Mouse (Mus musculus): Measurements from ENCODE around the gene Unc45b. TPM values are rescaled to one million over a fixed set of nuclear protein-coding genes. Genes with fewer than 3 reads are reported as not detected.
"Not testable (repeated sequence)": the region's sequence is repeated elsewhere in the genome, so short reads cannot be mapped to it uniquely, and the experiment has no call there.

Unc45b gene
- total RNA-seq, 2 experiments from 2014 or later = 115 to 124 TPM

- DNase-seq (ENCODE audit: low spot score in 2 of 2) = no peak
Measured at GRCm38 (mm10) chr11:82943336-82943735, 33.0 kb downstream of the Unc45b start.

- no peak for DNase-seq (ENCODE audit: low spot score in 2 of 2)
Measured at GRCm38 (mm10) chr11:82945636-82946035, 35.3 kb downstream of the Unc45b start.

GRCm38 (mm10) chr11:82947457-82947856 lies 37.1 kb downstream of the Unc45b start:
- no peak for DNase-seq (ENCODE audit: low spot score in 2 of 2)

DNA sequence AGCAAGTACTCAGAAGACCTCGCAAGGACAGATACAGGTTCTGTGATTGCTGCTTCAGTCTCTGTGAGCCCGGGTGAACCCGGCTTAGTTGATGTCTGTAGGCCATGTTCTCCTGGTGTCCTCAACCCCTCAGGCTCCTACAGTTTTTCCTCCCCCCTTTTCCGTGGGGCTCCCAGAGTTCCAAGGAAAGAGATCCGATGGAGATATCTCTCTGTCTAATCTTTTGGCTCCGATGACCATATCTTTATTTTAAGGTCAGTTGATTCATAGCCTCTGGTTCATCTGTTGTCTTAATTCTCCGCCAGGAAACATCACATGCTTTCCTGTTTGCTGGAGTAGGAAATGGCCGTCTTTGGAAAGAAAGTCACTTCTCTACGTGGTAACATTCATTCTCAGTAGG lies 38.7 kb downstream of the Unc45b start:
- DNase-seq (ENCODE audit: low spot score in 2 of 2) = no peak

- peak in 1 of 2 experiments; percentile 35 for DNase-seq (ENCODE audit: low spot score in 2 of 2)
Measured at GRCm38 (mm10) chr11:82950736-82951481, 40.6 kb downstream of the Unc45b start, which contains the start of gene Slfn5. Gene Slfn5 (plus strand): TSS chr11:82951349.

DNA sequence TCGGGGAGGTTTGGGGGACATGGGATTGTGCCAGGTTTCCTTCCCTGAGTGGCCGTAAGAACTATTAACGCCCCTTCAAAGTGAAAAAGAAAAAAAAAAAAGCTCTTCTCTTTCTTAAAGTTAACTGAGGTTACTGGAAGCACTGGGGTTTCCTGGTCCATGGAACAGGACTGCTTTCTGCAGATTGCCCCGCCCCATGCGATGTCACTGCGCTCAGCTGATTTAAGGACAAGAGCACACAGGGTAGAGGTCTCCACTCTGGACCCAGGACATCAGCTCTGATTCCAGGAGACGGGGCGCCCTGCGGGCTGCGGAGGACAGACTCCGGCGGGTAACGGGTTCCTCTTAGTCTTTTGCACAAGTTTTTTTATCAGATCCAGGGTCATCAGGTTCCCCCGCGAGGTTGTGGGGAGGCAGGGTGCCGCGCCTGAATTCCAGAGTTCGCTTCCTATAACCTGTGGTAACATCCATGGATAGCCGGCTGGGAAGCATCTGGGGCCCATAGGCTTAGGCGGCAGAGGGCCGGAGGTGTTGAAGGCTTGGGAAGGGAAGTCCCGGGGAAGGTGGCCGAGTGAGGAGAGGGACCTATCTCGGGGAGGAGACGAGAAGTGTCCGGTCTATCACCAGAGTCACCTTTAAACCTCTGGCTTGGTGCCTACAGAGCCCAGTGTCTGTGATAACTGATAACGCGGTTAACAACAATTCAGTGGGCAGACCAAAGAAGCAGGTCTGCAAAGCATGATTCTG lies 41.7 kb downstream of the Unc45b start:
- DNase-seq (ENCODE audit: low spot score in 2 of 2) = peak in 1 of 2 experiments; percentile 26

DNA sequence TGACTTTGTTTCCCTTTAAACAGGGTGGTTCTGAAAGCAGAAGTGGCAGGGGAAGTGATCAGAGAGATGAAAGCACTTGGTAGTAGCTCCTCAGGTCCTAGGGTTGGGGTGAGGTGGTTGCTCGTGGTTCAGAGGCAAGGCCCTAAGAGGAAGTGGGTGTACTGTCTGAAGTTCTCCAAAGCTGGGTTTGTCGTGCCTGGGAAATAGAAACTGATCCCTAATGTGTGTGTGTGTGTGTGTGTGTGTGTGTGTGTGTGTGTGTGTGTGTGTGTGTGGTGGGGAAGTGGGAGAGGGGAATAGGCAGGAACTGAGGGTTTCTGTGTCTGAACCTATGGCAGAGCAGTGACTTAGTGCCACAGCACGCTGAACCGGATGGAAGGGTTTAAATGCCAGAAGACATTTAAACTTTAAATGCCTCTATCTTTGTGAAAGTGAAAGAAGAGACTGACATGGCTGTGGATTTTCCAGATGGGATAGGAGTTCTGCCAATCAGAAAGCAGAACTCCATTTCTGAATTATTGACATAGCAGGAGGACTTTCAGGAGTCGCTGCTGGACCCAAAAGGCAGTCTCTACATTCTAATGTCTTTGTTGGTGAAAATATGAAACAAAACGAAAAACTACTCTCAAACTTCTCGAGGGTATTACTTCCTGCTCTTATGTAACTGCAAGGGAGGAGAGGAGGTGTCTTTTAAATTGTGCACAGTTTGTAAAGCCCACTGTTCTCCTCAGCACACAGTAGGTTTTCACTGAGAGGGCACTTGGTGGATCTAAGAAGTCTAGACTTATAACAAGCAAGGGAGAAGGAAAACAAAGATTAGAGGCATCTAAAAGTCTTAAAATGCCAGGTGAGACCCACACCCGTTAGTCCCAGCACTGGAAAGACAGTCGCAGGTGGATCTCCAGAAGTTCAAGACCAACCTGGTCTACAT lies 42.5 kb downstream of the Unc45b start:
- DNase-seq (ENCODE audit: low spot score in 2 of 2) = no peak

- no peak for DNase-seq (ENCODE audit: low spot score in 2 of 2)
Measured at GRCm38 (mm10) chr11:82954631-82955030, 44.3 kb downstream of the Unc45b start.

GRCm38 (mm10) chr11:82956925-82957324 lies 46.6 kb downstream of the Unc45b start:
- no peak for DNase-seq (ENCODE audit: low spot score in 2 of 2)

GRCm38 (mm10) chr11:82959613-82960012 lies 49.3 kb downstream of the Unc45b start:
- DNase-seq (ENCODE audit: low spot score in 2 of 2) = peak in 1 of 2 experiments; percentile 24

DNA sequence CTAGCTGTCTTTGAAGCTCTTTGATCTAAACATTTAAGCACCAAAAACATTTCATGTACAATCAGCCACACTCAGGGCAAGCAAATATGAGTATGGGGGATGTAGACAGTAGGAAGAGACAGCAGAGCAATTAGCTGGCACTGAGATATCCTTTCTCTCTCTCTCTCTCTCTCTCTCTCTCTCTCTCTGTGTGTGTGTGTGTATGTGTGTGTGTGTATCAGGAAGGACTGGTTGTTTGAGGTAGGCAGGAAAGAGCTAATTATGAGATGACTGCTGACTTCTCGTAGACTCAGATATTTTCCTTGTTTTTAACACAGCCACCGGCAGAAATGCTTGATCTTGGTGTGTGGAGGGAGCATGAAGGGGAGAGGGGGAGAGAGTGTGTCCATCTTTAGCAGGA lies 51.4 kb downstream of the Unc45b start:
- DNase-seq (ENCODE audit: low spot score in 2 of 2) = no peak

DNA sequence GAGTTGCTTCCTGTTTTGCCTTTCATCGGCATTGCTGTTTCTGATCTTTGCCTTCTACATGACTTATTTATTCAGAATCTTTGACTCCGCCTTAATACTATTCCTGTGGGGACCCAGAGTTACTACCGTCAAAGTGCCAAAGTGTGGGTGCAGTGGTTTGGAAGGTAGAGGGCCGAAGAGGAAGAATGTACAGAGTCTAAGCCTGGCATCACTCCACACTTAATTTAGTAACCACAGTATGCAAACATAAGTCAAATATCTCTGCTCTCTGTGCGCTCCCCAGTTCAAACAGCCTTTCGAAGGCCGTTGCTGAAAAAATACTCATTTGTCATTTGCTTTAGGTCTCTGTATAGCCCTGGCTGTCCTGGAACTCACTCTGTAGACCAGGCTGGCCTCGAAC lies 51.9 kb downstream of the Unc45b start:
- DNase-seq (ENCODE audit: low spot score in 2 of 2) = no peak

DNA sequence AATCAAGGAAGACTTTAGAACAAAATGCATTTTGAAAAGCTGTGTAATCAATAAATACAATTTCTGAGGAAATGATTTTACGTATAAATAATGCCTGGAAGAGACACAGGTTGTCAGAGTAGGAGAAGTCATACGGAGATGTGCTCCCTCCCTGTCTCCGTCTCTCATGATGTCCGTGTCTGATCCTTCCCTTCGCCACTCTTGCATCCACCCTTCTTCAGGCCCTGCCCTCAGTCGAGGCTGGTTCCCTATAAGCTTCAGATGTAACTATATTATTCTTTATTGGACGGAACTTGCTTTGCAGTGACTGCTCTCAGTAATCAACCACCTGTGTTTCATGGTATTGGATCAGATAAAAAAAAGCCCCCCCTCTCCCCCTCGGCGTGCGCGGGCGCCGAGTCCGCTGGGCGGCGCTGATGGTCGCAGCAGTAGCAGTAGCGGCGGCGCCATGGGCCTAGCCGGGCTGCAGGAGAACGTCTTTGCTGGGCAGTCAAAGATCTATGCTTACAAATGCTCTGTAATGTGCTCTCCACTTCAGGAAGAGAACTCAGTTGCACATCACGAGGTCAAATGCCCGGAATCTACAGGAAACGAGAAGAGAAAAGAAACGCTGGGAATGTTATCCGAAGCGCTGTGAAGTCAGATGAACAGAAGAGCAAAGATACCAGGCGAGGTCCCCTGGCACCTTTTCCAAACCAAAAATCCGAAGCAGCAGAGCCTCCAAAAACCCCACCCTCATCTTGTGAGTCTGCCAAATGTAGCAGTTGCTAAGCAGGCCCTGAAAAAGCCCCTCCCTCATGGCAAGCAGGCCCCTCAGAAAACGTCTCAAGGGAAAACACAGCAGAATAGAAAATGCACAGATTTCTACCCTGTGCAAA lies 60.6 kb downstream of the Unc45b start:
- peak in 1 of 2 experiments; percentile 50 for DNase-seq (ENCODE audit: low spot score in 2 of 2)

DNA sequence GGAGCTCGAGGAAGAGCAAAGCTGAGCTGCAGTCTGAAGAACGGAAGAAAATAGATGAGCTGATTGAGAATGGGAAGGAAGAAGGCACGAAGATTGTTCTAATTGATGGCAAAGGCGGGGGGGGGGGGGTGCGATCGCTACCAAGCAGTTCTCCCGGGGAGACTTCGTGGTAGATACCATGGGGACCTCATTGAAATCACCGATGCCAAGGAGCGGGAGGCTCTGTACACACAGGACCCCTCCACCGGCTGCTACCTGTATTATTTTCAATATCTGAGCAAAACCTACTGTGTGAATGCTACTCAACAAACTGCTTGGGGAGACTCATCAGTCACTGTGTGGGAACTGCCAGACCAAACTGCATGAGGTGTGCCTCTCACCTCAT lies 61.2 kb downstream of the Unc45b start:
- no peak for DNase-seq (ENCODE audit: low spot score in 2 of 2)

DNA sequence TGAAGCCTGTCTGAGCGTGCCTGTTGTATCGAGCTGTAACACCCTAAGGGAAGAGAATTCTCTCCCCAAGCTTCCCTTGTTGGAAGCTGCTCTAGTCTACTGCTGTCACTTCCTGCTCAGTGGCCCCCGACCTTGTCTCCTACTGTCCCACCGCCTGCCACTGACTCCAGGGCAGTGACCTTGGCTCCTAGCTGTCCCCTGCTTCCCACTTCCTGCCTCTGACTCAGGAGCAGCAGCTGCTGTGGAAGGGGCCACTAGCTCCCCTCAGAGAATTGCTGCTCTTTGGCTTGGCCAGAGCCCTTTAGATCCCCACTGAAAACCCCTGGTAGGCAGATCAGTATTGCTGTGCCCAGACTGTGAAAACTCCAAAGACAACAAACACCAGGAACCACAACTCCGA lies 63.6 kb downstream of the Unc45b start:
- no peak for DNase-seq (ENCODE audit: low spot score in 2 of 2)

DNA sequence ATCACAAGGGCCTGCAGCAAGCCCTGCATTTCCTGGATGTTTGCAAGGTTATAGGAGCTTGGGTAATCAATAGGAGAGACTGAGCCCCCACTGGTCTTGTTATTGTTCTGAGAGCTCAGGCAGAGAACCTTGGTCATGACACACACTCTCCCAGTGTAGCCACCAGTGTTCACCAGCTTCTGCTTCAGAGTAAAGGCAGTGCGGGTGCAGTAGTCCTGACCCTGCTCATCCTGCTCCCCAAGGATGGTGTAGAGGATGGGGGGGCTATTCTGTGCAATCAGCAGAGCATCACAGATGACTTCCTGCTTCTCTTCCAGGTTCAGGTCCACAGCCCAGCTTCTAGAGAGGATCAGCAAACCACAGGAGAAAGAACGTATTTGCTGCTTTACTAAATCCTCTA lies 72.1 kb downstream of the Unc45b start:
- DNase-seq (ENCODE audit: low spot score in 2 of 2) = not testable (repeated sequence)

DNA sequence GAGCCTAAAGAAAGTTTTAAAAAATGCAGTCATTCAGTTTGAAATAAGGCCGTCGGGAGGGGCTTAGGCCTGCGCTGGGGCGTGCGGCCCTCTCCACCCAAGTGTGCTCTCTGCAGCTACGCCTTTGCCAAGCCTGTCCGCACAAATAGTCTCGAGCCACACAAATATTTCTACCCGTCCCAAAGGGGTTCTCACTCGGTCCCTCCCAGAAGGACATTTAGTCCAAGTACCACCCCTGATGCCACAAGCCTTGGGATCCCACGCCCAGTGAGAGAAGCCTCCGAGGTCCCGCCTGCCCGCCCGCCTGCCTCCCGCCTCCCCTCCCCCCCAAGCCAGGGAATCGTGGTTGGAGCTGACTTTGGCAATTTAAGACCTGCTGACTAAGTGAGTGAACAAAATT lies 72.8 kb downstream of the Unc45b start:
- DNase-seq (ENCODE audit: low spot score in 2 of 2) = no peak

GRCm38 (mm10) chr11:82987621-82988020 lies 77.3 kb downstream of the Unc45b start:
- no peak for DNase-seq (ENCODE audit: low spot score in 2 of 2)

- no peak for DNase-seq (ENCODE audit: low spot score in 2 of 2)
Measured at GRCm38 (mm10) chr11:82989357-82989756, 79.0 kb downstream of the Unc45b start.

- DNase-seq (ENCODE audit: low spot score in 2 of 2) = peak in 1 of 2 experiments; percentile 22
Measured at GRCm38 (mm10) chr11:82990612-82991385, 80.4 kb downstream of the Unc45b start.
